Mouse (Mus musculus) 416B (cell line): Measurements from ENCODE around the gene Gm49403.
"Not testable (repeated sequence)": the region's sequence is repeated elsewhere in the genome, so short reads cannot be mapped to it uniquely, and the experiment has no call there.

Experiments used
- DNase-seq: peaks from one replicate; pipeline ENCODE4 v3.0.0; 2011; ENCODE audit warnings: low read depth

The Gm49403 gene

GRCm38 (mm10) chr19:8871267-8872186, 12.2 kb upstream of the Gm49403 start, which contains the start of gene Ubxn1:
TSS of gene Ubxn1 (plus strand) at chr19:8871496.
- peak; percentile 98 for DNase-seq

DNA sequence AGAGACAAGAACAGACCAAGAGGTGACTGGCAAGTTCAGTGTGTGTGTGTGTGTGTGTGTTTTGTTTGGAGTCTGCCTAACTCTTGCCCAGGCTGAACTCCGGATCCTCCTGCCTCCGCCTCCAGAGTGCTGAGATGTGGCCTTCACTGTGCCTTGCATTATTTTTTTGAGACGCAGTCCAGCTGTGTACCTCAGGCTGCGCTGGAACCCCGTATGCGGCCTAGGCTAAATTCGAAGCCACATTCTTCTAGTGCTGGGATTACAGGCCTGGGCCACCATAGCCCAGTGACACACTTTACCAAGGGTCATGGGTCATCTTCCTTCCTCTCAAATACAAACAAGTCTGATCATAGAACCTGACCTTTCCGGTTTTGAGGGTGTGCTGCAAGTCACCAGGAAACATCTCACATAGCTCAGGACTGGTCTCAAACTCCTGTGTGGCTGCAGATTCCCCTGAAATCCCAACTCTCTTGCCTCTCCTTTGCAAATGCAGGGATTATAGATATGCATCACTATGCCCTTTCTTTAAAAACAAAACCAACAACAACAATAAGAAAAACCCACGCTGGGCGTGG, 11.4 kb upstream of the Gm49403 start:
- peak; percentile 63 for DNase-seq

DNA sequence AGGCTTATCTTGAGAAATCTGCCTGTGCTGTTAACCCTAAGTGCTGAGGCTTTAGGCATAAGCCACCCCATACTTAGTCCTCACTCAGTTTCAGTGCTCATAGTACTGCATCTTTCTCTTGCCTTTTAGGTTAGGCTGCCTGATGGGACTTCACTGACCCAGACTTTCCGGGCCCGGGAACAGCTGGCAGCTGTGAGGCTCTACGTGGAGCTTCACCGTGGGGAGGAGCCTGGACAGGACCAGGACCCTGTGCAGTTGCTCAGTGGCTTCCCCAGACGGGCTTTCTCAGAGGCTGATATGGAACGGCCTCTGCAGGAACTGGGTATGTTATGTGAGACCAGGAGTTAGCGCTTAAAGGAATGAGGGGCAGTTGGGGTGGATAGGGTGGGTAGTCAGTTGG, 8.7 kb upstream of the Gm49403 start:
- DNase-seq: no peak

DNA sequence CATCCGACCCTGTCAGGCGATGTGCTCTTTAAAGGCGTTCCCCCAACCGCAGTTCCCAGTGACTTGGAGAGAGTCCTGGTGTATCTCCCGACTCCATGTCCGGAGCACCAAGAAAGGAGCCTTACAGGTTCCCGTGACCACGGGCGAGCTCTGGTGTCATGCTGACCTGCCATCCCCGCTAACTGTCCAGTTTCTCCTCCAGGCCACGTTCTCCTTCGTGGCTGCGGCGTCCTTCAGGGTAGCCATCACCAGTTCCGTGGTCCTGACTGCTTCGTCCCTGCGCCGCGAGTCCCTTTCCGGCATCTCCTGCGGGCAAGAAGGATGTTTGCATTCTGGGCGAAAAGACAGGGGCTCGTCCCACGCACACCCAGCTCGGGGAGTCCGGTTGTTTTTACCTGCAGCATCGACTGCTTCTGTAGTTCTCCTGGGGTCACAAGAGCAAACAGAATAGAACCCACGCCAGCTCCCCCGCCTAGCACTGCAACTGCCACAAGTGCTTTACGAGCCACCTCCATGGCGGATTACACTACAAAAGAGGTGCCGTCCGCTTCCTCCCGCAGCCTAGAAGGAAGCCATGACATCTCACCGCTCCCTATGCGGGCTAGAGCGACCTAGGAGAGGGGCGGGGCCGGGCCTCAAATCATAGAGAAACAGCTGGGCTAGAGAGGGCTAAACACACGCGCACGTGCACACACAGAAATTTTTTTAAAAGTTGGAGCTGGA, 3.3 kb upstream of the Gm49403 start, which contains the start of gene Uqcc3:
Uqcc3 (minus strand) TSS at position 613 of the 723 bp plus-strand sequence.
- DNase-seq: peak; percentile 93

DNA sequence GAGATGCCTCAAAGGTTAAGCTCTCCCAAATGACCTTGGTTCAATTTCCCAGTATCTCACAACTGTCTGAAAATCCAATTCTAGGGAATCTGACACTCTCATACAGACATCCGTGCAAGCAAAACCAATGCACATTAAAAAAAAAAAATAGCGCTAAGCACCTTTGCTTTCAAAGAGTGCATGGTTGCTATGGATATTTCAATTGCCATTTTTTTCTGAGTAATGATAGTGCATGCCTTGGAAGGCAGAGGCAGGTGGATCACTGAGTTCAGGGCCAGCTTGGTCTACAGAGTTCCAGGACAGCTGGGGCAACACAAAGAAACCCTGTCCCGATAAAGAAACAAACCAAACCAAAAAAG, 2.7 kb upstream of the Gm49403 start:
- DNase-seq: no peak

DNA sequence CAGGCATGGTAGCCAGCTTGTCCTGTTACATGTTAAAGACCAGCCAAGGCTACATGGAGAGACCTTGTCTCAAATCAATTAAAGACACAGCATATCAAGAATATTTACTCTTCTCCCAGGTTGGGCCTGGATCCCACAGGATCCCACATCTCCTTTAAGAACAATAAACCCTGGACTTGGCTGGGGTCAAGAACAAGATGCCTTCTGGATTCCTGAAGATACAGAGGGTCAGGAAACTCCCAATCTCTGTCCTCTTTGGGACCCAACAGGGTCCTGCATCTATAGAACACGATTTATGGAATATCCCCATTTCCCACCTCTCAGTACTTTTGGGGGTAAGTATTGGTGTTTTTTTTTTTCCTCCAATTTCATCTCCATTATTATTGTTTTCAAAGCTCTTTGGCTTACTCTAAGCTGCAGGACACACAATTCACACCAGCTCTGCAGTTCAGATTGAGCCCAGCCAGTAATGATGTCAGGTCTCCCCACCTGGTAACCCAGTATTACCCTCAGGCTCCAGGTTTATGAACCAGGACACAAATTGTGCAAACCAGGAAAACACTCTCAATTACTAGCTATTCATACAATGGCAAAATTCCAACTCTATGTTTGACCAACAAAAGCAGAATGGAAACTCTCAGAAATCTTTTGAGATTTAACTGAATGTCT, 3.3 kb downstream of the Gm49403 start:
- peak; percentile 36 for DNase-seq

GRCm38 (mm10) chr19:8887585-8888463, 4.1 kb downstream of the Gm49403 start:
- peak; percentile 58 for DNase-seq

- peak; percentile 97 for DNase-seq
These were observed 5.0 kb downstream of the Gm49403 start, which contains the start of the genes 1810009A15Rik and Gm49416 for GRCm38 (mm10) chr19:8888511-8889385. TSS of gene 1810009A15Rik (plus strand) at chr19:8888853. TSS of gene Gm49416 (plus strand) at chr19:8888926.

- peak; percentile 87 for DNase-seq
These were observed 9.4 kb downstream of the Gm49403 start, which contains the start of gene Ints5 for GRCm38 (mm10) chr19:8892829-8893766. TSS of gene Ints5 (plus strand) at chr19:8893005.

DNA sequence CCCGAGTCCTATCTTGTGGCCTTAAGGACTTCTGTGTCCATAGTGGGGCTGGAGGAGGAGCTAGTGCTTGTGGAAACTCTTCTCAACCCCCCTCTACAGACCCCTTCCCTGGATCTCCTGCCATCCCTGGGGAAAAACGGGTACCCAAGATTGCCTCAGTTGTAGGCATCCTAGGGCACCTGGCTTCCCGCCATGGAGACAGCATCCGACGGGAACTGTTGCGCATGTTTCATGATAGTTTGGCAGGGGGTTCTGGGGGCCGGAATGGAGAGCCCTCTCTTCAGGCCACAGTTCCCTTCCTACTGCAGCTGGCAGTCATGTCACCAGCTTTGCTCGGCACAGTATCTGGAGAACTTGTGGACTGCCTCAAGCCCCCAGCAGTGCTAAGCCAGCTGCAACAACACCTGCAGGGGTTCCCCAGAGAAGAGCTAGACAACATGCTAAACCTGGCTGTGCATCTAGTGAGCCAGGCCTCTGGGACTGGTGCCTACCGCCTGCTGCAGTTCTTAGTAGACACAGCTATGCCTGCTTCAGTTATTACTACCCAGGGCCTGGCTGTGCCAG, 11.7 kb downstream of the Gm49403 start:
- no peak for DNase-seq

GRCm38 (mm10) chr19:8896231-8896630, 12.5 kb downstream of the Gm49403 start:
- not testable (repeated sequence) for DNase-seq

- not testable (repeated sequence) for DNase-seq
These were observed 13.6 kb downstream of the Gm49403 start for GRCm38 (mm10) chr19:8897211-8897864.

- DNase-seq: peak; percentile 94
These were observed 14.2 kb downstream of the Gm49403 start, which contains the start of gene Ganab for GRCm38 (mm10) chr19:8897865-8898495. TSS of gene Ganab (plus strand) at chr19:8898071.

DNA sequence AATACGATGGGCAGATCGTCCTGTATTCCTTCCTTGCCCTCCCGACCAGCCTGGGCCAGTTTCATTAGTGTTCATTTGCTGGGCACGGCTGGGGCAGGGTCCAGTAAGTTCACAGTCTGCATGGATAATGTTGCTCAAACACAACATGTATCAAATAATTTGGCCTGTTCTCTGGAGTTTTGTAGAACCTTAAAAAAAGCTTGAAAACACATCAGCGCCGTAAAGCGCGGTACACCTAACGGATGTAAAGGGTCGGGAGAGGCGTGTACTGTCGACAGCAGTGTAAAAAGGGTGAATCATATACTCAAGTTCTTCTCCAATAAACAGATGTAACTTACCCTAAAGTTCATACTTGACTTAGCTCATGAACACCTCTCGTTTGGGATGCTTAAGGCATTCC, 14.8 kb downstream of the Gm49403 start:
- DNase-seq: peak; percentile 60

- DNase-seq: no peak
These were observed 15.3 kb downstream of the Gm49403 start for GRCm38 (mm10) chr19:8899079-8899478.

DNA sequence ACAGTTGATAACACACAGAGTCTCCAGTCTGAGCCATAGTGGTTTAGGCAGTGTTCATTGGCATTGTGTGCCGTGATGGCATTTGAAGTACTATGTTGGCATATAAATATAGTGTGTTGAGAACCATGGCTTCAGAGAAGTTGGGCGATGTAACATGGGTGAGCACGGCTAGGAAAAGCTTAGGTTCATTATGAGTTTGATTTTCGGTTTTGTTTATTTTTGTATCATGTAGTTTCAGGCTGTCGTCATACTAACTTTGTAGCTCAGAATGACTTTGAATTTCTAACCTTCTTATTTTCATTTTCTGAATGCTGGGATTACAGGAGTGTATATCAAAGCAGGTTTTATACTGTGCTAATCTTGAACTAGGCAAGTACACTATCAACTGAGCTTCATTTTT, 19.7 kb downstream of the Gm49403 start:
- DNase-seq: no peak

GRCm38 (mm10) chr19:8908531-8908930, 24.8 kb downstream of the Gm49403 start:
- DNase-seq: no peak
